Mouse (Mus musculus) erythroid progenitor cell, adult 5-6 weeks (primary cell): ENCODE data around the gene Kif26b. TPM values are rescaled to one million over a fixed set of nuclear protein-coding genes. Genes with fewer than 3 reads are reported as not detected.

ENCODE experiments used
- ATAC-seq: replicated peaks from 2 replicates; pipeline ENCODE4 v1.8.0; 2016; ENCODE audit warnings: moderate number of reproducible peaks, mild to moderate bottlenecking, moderate TSS enrichment, inconsistent platforms; ENCODE audit not compliant: poor library complexity, low FRiP score, severe bottlenecking
- total RNA-seq, 2 experiments: library from RNA; stranded (forward) in 1 of 2; stranded (reverse) in 1 of 2; fragments of 150-400 nt in 1 of 2; fragments of 186-747, 209-891 nt in 1 of 2; gene quantifications; 2 replicates each; pipeline versions ENCODE4 v1.2.3 to v1.2.4; 2015 to 2017; ENCODE audit warnings: low replicate concordance in 2 of 2

The Kif26b gene
- total RNA-seq, 2 experiments from 2014 or later: not detected

DNA sequence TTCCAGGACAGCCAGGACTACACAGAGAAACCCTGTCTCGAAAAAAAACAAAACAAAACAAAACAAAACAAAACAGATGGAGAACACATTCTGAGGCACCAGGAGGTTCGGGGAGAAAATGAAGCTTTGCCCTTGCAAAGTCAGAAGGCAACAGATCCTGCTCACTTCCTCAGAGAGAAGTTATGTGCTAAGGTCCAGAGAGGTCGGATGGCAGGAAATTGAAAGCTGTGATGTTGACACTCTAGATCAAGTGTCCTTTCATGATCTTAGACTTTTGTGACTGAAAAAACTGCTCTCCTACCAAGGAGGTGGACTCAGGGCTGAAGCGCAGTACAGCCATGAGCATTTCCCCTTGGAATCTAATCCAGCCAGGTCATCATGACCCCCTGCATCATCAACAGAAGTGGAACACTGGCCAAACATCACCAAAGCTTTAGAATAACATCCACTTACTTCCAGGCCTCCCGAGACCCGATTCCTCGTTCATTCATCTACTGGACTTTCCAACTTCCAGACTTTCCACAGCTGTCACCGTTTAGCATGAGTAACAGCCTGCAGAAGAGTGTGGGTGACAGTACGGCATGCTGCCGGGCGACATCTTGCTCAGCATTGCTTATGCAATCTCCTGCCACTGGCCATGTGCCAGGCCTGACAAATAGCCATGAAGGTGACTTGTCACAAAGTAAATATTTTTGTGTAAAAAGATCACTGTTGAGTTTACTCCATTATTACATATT is 112.0 kb downstream of the Kif26b start:
- ATAC-seq: no peak

- no peak for ATAC-seq
Measured at GRCm38 (mm10) chr1:178641788-178642187, 112.9 kb downstream of the Kif26b start.

DNA sequence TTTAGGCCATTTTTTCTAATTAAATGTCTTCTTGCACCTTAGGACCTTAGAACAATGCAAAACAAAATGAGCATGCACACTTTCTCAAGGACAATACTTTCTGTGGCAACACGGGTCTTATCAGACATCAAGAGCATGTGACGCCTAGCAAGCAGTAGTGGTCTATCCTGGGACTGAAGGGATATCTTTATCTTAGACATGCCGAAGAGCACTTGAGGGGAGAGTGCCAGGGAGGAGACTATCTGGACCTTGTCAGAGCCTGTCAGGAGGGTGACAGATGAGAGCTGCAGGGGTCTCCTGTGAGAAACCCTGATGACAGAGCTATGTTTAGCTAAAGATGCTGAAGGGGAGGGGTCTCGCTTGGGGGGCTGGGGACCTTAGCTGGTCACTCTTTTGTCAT is 116.0 kb downstream of the Kif26b start:
- ATAC-seq: no peak

DNA sequence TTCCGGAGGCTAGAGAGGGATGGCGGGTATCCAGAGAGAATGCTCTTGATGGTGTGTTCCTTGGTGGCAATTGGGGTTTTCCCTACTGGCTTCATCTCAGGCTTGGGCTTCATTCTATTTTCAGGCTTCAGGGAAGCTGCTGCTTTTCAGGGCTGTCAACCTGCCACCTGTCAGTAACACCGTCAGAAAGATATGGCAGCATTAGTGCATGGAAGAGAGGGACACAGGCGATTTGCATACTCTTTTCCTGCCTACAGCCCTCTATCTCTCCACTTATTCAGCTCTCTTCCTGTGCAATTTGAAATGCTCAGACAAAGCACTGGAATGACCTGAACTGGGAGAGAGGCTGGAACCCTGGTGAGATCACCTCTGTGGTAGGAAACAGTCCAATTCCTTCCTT is 117.7 kb downstream of the Kif26b start:
- ATAC-seq: no peak

- ATAC-seq: no peak
Measured at GRCm38 (mm10) chr1:178655525-178655924, 126.6 kb downstream of the Kif26b start.

DNA sequence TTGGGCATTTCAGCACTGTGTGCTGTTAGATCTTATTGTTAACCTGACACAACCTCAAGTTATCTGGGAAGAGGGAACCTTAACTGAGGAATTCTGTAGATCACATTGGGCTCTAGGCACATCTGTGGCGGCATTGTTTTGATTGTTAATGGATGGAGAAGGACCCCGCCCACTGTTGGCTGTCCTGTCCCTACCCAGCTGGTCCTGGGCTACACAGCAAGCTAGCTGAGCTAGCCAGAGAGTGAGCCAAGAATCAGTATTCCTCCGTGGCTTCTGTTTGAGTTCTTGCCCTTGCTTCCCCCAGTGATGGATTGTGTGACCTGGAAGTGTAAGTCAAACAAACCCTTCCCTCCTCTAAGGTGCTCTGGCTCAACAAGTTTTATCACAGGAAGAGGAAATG is 132.1 kb downstream of the Kif26b start:
- no peak for ATAC-seq

GRCm38 (mm10) chr1:178661556-178661955 is 132.6 kb downstream of the Kif26b start:
- no peak for ATAC-seq

DNA sequence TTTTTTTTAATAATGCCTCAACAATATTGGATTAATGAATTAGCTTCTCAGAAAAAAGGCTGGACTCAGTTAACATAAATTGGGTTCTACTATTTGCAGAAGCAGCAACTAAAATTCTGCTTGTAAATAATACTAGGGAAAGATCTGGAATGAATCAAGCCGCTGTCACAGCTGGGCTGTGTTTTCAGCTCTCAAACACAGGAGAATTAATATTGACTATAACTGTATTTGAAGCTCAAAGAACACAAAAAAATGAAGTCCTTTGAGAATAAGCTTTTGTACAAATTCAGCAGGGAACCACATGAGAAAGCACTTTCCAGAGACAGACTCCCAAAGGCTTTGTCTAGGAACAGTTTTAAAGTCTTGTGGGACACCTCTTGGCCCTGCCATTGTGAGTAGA is 134.6 kb downstream of the Kif26b start:
- no peak for ATAC-seq

DNA sequence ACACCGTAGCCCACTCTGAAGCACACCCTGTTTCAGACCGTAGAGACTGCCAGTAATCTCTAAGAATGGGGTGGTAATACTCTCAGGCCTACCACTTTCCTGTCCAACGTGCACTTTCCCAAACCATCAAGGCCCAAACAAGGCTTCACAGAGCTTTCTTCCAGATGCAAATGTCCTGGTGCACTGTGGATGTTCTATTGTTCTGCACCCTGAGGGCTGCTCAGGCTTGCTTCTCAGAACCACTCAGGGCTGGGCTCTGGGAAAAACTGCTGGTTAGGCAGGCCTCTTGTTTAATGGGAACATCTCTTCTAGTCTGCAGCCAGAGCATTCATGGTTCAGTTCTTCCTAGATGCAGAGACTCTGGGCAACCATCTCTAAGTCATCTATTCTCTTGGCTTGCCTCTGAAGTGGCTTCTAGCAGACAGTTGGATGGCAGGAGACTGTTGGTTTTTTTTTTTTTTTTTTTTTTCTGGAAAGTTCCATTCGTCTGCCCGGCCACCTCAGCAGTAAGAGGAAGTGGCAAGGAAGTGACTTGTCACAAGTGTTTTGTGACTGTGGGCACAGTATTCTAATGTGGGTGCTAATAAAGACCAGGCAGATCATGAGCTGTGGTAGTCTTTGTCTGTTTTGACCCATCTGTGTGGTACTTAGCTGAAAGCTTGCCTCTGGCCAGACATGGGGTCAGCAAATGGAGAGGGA is 135.5 kb downstream of the Kif26b start:
- no peak for ATAC-seq

GRCm38 (mm10) chr1:178666524-178666923 is 137.6 kb downstream of the Kif26b start:
- no peak for ATAC-seq

- ATAC-seq: no peak
Measured at GRCm38 (mm10) chr1:178667808-178668207, 138.9 kb downstream of the Kif26b start.

- ATAC-seq: no peak
Measured at GRCm38 (mm10) chr1:178668907-178669306, 140.0 kb downstream of the Kif26b start.

DNA sequence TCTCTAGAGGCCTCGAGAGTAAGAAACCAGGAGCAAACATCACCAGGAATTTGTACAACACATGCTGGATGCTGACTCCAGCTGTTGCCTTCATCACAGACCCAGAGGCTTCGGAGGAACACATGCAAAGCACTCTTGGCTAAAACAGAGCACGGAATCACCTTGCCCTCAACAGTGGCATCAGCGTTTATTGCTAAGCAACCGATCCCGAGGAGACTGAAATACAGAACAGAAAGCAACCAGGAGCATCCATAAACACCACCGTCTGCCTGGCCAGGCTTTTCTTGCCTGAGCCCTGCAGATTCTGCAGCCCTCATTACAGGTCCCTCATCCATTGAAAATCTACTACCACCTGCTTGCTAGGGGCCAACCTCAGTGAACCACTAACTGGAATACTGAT is 144.1 kb downstream of the Kif26b start:
- ATAC-seq: no peak

DNA sequence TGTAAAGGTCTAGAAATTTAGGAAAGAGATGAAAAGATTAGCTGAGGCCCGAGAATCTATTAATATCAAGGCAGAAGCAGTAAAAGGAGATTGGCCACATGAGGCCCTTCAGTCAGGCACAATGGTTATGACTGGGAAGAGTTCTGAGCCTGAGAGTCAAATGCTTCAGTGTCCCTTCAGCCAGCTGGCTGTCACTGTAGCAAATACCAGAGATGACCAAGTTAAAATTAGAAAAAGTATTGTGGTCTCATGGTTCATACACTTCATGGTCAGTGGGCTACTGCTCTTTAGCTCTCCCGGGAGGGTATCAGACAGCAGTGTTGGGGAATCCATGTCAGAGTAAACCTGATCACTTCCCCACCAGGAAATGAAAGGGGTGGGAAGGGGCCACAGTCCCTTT is 144.6 kb downstream of the Kif26b start:
- no peak for ATAC-seq

DNA sequence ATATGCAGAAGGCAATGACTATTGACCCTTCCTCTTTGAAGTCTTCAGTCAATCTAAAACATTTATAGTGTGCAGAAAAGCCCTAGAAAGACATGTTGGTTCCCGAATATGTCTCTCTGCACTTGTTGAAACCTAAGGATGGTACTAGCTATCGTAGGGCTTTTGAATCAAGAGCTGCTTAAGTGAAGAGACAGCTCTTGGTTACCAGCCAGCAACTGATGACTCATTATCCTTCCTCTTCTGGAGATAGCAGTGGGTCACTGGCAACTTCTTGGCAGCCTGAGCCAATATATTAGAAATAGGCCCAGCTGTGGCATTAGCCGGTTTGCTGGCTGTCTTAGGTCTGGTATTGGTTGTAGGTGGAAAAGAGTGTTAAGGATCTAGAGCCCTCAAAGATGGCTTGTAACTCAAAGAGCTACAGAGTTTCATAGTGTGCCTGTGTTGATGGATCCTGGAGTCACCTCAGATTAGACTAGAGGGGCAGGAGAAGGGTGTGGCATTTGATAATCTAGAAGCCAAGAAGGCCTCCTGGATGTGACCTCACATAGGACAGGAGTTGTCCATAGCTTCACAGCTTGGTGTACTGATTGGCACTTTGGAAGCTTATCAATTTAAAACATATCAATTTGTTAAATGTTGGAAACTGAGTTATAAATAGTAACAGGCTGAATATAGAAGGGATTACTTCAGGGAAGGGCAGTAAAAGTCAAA is 146.8 kb downstream of the Kif26b start:
- ATAC-seq: peak; percentile 59

GRCm38 (mm10) chr1:178677160-178677559 is 148.2 kb downstream of the Kif26b start:
- ATAC-seq: no peak

- no peak for ATAC-seq
Measured at GRCm38 (mm10) chr1:178677630-178678221, 148.8 kb downstream of the Kif26b start.

DNA sequence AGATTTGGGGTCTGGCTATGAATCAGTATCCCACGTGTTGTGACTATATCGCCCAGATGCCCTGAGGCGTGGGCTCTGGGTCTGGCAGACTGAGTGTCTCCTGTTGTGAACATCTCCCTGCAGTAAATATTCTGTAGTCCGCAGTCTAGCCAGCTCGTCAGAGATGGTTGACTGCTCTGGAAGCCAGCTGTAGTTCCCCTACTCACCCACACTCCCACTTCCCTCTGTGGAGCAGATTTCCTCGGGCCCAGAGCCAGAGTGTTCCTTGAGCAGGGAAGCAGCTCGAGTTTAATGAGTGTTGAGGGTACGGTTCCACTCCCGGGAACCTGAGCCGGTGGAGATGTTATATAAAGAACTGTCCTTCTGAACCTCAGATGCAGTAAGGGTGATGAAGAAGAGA is 154.7 kb downstream of the Kif26b start:
- ATAC-seq: no peak

DNA sequence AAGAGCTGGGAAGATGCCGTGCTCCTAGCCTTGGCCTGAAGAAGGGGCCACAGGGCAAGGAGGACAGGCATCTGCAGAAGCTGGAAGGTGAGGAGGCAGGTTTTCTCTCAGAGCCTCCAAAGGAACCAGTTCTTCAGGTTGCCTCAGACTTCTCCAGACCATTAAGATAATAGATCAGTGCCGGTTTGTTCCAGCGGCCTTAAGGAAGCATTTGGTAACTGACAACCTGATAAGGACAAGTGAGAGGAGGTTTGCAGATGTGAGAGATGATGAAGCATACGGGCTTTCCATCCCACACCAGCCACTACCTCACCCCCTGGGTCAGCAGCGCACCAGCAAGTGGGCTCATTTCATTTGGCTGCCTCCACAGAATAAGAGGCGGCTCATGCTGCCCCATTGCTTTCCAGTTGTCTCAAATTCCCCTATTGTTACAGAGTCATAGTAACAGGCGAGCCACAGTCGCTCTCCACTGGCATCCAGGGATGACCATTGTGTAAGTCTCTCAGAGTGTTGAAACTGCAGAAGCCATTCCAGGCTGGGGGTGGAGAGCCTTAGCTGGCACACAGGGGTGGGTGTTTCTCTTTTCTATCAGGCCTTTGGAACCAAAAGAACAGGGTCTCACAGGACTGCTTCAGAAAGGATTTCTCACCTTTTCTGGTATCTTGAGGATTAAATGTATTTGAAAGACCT is 156.2 kb downstream of the Kif26b start:
- no peak for ATAC-seq

DNA sequence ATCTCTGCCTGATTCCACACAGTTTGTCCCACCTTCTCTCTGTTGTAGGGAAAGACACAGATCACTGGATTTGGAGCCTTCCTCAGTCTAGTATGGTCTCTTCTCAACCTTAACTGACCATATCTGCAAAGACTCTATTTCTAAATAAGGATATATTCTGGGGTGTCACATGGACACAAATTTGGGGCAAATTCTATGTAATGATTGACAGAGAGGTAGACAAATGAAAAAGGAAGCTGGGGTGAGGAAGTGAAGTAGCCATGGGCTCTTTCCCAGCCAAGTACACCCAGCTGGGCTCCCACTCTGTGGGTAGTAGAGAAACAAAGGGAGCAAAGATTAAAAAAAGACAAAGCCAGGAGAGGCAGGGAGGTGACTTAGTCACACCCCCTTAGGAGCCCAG is 158.0 kb downstream of the Kif26b start:
- ATAC-seq: no peak
